Mouse (Mus musculus) CD4-positive helper T cell, adult 2 months (primary cell): ENCODE data around the gene Rbm28.
A peak's percentile ranks its signal among the peaks of the same experiment; 100 is the strongest.

Experiments used
- DNase-seq: peaks from one replicate; pipeline ENCODE4 v3.0.0-alpha.2; 2012; ENCODE audit warnings: low read depth, missing footprints, low spot score

Rbm28 gene

DNA sequence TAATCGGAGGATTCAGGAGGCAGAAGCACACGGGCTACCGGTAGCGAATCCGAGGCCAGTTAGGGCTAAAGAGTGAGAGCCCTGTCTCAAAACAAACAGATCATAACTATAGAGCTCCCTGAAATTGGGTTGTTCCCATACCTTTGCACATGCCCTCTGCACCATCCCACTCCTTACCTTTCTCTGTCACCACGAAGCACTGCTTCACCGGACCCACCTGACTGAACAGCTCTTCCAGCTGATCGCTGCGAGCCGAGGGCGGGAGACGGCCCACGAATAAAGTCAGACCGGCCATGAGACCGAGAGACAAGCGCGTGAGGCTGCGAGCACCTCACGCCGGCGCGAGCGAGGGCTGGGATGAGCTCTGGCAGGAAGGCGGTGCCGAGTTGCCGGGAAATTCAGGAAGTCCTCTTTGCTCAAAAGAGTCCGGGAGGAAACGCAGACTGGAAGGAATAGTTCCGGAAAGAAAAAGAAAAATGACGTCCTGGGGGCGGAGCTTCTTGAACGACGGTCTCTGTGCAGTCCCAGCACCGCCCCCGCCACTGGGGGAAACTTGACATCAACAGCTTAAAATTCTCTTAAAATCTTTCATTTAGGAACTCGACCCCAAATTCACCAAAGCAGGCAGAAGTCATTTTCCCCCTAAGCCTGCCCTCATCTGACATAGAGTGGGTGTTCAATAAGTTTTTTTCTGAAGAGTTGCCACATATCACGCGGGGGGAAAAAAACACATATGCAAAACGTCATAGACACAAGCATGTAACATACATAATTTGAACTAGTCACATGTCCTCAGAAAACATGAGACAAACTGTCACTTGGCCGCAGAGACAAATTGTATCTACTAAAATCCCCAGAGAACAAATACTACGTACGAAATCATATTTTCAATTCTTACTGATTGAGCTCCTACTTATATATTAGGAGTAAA, at the start of gene Rbm28:
Gene Rbm28 (minus strand): TSS at position 693 of the 931 bp plus-strand sequence.
- DNase-seq: peak; percentile 91

- DNase-seq: no peak
Measured at GRCm38 (mm10) chr6:29214245-29214644, 49.4 kb upstream of the Rbm28 start.

- DNase-seq: no peak
Measured at GRCm38 (mm10) chr6:29213436-29213835, 48.6 kb upstream of the Rbm28 start.

DNA sequence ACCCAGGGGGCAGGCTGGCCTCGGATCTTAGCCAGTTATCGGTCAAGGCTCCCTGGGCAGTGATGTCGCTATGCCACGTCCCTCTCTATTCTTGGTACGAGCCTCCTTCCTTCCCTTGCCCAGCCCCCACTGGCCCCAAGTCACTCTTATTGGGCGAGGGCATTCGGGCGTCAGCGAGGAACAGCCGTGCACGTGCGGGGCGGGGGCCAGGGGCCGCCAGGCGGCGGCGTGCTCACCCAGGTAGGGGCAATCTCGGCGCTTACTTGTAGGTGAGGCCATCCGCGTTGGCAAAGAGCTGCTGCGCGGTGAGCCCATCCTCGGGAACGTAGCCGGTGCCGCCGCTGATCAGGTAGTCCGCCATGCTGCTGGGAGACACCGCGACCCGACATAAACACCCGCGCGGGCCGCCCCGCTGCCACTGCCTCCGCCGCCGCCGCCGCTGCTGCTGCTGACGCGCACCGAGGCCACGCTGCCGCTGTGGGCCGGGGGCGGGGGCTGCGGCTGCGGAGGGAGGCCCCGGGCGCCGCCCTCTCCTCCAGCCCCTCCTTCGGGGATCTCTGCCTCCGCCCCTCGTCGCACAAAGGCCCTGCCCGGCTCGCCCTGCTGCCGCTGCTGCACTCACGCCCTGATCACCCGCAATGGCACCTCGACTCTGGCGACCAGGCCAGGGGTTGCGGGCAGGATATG, 47.1 kb upstream of the Rbm28 start:
- DNase-seq: peak; percentile 93

GRCm38 (mm10) chr6:29211146-29211545, 46.3 kb upstream of the Rbm28 start:
- peak; percentile 25 for DNase-seq

- no peak for DNase-seq
Measured at GRCm38 (mm10) chr6:29210231-29210936, 45.6 kb upstream of the Rbm28 start.

GRCm38 (mm10) chr6:29208178-29208577, 43.4 kb upstream of the Rbm28 start:
- DNase-seq: no peak

DNA sequence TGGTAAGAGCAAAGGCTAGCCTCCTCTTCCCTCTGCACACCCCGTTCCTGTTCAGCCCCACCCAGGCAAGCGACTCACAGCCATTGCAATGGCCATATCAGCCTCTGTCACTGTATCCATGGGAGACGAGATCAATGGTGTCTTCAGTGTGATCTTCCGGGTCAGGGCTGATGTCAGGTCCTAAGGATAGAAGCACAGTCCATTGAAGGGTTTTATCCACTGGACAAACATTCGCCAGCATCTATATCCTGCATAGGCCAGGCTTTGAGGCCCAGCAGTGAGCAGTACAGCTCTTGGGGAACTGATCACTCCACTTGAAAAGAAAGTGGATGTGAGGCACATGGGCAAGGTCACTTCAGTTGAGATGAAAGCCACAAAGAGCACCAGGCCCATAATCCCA, 42.2 kb upstream of the Rbm28 start:
- DNase-seq: no peak

- no peak for DNase-seq
Measured at GRCm38 (mm10) chr6:29206006-29206405, 41.2 kb upstream of the Rbm28 start.

- peak; percentile 32 for DNase-seq
Measured at GRCm38 (mm10) chr6:29204932-29205614, 40.3 kb upstream of the Rbm28 start.

- no peak for DNase-seq
Measured at GRCm38 (mm10) chr6:29203861-29204585, 39.2 kb upstream of the Rbm28 start.

DNA sequence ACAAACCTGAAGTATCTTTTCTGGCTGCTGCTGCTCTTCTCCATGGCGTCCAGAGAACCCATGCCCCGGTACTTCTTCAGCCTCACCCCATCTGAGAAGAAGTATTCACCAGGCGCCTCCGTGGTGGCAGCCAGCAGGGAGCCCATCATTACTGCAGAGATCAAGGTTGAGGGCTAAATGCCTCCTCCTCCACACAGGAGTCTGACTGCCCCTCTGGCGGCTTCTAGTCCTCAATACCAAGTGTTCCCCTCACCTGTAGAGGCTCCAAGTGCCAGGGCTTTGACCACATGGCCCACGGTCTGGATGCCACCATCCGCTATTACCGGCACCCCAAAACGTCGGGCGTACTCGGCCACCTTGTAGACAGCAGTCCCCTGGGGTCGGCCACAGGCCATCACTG, 38.3 kb upstream of the Rbm28 start:
- no peak for DNase-seq

DNA sequence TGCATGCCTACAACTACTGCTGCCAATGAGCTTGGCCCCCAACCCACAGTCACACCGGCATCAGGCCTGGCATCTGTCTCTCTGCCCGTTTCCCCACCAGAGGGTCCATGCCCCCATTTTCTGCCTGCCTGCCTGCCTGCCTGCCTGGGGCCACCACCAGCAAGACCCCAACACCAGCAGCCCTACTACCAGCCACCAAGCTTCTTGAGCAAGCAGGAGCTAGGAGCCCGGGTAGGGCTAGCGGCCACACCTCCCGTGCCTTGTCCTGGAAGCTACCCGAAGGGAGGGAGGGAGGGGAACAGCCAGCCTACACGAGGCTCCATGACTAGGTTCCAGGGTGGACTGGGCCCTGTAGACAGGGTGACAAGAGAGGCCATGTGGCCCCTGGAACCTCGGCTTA, 37.2 kb upstream of the Rbm28 start:
- DNase-seq: no peak

DNA sequence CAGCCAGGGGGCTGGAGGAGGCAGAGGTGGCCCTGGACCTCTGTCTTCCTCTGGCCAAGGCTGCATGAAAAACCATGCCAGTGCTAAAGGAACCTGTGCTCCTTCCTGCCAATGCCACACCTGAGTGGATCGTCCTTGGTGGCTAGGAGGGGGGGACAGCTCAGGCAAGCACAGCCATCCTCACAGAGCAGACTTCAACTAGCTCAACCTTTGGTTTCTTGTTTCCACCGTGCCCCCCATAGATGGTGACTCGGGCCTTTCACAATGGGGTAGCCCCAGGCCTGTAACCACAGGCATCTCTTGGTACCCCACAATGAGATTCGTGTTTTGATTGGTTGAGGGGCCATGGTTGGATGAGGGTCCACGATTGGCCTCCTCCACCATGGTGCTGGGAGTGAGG, 36.5 kb upstream of the Rbm28 start:
- no peak for DNase-seq

DNA sequence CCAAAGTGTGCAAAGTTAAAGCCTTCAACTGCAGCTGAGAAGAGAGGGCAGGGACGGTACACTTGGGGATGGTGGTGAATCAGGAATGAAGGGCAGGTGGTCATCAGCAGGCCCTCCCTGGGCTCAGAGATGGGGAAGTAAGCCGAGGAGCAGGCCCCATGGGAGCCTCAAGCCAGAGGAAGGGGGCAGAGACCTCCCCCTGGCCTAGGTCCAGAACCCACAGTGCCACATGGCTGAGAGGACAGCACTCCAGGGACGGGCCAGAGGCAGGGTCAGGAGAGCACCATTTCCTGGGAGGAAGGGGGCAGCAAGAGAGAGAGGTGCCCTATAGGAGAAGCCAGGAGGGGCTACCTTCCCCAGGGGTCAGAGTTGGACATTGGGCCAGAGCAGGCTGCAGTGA, 35.7 kb upstream of the Rbm28 start:
- no peak for DNase-seq

DNA sequence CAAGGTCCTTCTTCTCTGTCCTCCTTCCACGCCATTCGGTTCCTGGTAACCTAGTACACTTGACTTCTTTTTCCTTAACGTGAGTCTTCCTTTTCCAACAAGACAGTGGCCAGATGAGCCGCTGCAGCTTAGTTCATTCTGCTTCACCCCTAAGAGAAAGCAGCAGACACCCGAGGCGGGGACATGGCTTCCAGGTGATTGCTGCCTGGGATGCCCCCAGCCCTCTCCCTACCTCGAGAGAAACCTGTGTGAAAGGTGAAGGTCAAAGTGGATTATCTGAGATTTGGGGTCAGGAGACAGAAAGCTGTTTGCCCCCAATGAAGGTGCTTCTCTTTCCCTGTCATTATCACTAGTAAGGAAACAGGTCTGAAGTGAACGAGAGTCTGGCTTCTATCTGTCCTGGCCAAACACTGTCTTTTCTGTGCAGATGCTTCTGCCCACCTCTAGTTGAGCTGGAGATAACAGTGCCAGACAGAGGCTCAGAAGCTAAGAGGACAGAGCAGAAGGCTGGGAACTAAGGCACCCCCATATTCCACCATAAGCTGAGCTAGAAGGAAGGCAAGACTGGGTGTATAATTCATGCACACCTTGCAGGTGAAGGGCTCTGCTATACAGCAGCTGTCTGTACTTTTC, 34.5 kb upstream of the Rbm28 start:
- DNase-seq: no peak

- DNase-seq: peak; percentile 81
Measured at GRCm38 (mm10) chr6:29198309-29199222, 33.8 kb upstream of the Rbm28 start.

DNA sequence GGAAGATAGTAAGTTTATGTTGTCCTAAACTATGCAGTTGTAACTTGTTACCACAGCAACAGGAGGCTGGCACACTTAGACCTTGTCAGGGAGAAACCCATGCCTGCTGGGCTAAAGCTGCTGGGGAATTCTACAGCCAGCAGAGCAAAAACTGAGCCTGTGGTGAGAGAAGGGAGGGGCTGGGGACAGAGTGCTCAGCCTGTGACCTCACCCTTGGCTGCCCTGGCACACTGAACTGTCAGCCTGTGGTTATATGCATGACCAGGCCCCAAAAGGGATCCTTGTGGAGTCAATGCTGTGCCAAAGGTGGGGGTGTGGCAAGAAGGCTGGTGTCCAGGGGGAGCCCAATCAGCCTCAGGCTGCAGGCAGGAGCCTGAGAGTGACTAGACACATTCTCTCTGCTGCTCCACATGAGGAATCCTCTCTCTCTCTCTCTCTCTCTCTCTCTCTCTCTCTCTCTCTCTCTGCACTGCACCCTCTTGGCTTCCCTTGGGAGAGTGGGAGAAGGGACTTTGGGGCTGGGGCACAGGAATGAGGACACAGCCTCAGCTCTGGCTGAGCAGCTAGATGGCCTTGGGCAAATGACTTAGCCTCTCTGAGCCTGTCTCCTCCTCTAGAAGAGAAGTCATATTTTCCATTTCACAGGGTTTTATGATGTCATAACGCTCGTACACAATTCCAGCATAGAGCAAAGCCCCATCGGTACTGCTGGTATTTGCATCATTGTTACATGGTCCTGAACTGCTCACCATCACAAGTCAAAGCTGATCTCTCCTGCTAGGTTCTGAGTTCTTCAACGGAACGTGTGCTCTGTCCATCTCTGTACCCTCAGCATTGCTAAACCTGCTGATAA, 31.3 kb upstream of the Rbm28 start:
- DNase-seq: no peak
